Mouse (Mus musculus) right cerebral cortex, adult 2 months (tissue): Measurements from ENCODE around the gene Cp.
"Not testable (repeated sequence)": the region's sequence is repeated elsewhere in the genome, so short reads cannot be mapped to it uniquely, and the experiment has no call there.

Source experiments
- DNase-seq, 2 experiments: peaks; one replicate each; pipeline ENCODE4 v3.0.0; 2021 to 2022; ENCODE audit warnings: low spot score in 2 of 2

Gene Cp

DNA sequence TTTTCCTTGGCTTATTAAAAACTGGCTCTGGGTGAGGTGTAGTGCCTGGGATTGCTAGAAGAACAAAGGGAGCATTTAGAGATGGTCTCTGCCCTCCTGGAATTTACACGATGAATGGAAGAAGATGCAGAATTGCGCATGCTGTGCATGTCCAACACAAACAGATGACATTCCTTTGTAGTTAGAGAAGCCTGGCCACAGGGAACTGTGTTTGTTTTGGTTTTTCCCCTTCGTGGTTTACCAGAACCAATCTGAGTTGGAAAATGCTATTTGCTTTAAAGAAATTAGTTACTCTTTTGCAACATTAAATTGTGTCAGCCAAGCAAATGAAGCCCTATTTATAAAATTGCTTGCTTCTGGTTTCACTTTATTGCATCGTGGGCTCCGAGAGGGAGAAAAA, at the start of gene Cp:
Gene Cp (plus strand): TSS at position 170 of the 400 bp plus-strand sequence.
- no peak for DNase-seq

DNA sequence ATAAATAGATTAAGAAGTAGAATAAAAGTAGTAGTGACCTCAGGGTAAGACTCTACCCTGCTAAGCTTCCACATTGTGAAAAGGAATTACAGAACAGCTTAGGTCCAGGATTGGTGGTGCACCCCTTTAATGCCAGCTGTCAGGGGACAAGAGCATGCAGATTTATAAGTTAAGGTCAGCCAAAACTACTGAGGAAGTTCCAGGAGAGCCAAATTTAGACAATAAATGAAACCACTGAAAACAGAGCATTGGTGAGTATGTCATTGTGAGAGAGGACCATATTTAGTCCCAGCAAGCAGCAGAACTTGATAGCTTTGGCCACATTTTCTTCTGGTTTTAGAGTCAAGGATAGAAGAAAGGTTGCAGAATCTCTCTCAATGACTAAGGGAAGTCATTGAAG, 8.3 kb upstream of the Cp start:
- DNase-seq = no peak

DNA sequence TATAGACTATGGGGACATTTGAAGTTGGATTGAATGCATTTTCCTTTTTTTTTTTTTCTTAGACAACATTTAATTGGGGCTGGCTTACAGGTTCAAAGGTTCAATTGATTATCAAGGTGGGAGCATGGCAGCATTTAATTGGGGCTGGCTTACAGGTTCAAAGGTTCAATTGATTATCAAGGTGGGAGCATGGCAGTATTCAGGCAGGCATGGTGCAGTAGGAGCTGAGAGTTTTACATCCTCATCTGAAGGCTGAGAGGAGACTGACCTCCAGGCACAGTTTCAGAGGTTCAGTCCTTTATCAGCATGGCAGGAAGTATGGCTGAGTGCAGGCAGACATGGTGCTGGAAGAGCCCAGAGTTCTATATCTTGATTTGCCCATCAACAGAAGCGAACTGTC, 7.5 kb upstream of the Cp start:
- DNase-seq = not testable (repeated sequence)

GRCm38 (mm10) chr3:19953425-19953824, 3.4 kb upstream of the Cp start:
- DNase-seq = no peak

DNA sequence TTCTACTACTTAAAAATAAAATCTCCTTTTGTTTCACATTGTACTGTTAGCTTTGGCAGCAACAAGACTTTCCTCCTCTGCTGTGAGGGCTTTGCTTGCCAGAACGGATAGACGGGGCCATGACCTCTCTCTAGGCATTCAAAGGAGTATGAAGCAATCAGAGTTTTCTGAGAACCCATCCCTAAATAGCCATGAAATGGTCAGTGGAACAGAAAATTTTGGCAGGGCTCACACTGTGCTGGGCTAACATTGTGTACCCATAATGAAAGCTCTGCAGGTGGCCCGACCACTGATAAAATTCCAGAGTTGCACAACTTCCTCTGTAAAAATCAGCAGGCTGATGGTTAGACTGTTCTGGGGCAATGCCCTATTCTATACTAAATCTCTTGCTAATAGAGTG, 3.0 kb upstream of the Cp start:
- DNase-seq = peak in 1 of 2 experiments; percentile 9

DNA sequence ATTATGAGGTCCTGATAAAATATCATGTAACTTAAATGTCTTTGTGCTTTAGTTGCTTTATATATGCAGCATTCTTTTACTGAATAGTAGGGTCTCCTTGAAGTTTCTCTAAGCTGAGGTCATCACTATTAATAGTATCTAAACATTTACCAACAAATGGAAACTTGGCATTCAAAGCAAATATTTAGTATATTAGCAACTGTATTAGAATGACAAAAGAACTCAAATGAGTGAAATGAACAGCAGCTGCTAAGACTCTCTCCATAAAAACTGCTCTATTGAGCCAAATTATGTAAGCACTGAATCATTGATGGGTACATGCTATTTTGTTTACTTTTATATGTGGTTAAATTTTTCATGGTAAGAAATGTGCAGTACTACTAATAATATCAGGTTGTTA, 1.2 kb downstream of the Cp start:
- DNase-seq = no peak

- DNase-seq = no peak
Observed at GRCm38 (mm10) chr3:19958983-19959382, 2.1 kb downstream of the Cp start.

DNA sequence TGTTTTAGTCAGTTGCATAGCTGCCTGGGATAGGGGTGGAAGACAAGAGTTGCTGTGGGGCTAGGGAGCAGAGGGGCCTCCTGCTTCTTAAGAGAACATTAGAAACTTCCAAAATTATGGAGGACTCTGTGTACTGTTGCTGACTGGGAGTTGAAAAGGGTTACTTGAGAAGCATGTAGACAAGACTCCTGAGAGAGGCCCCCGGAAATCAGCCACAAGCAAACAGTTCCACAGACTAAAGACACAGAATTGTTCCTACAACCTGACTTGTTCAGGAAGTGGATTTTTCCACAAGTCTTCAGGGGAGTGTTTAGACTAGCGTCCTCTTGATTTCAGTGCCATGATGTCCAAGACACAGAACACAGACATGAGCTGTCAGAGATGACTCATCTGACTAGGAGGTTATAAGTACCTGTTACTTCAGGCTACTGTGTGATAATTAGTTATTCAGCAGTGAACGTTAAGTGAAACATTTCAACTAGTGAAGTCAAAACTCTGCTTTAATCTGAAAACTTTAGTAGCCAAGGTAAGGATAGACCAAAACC, 3.8 kb downstream of the Cp start:
- no peak for DNase-seq

GRCm38 (mm10) chr3:19961341-19961740, 4.5 kb downstream of the Cp start:
- DNase-seq = no peak

GRCm38 (mm10) chr3:19962769-19963513, 6.1 kb downstream of the Cp start:
- DNase-seq = no peak

GRCm38 (mm10) chr3:19964625-19965188, 7.9 kb downstream of the Cp start:
- no peak for DNase-seq

DNA sequence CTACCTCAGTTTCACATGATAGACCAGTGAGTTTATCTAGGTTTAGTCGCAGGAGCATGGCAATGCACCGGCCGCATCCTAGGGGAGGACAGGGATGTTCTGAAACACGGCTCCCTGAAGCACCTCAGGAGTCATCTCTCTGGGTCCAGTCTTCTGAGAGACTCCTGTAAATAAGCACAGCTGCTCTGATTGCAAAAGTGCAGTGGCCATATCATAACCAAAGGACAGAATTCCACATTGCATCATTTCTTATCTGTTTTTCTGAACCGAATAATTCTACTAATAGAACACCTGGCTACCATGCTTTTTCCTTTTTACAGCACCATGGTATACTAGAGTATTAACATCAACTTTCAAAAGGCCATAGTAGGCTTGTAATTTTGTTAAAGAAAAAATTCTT, 8.4 kb downstream of the Cp start:
- no peak for DNase-seq

- DNase-seq = no peak
Observed at GRCm38 (mm10) chr3:19966072-19966471, 9.2 kb downstream of the Cp start.

GRCm38 (mm10) chr3:19978474-19978873, 21.6 kb downstream of the Cp start:
- DNase-seq = no peak

DNA sequence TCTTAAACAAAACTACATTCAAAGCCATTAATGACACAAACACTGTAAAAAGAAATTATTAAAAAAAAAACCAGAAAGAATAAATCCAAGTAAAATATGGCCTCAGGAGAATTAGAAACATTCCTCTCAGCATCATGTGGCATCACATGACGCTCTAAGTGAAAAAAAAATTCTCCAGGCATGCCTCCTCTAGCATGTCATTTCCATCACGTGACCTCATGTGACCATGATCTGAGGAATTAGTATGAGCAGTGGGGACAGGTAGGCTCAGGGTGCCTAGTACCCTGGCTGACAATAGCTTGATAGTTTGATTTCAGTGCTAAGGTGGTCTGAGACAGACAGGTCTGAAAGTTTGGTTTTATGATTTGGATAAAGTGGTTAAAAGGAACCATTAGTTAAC, 24.3 kb downstream of the Cp start:
- no peak for DNase-seq

DNA sequence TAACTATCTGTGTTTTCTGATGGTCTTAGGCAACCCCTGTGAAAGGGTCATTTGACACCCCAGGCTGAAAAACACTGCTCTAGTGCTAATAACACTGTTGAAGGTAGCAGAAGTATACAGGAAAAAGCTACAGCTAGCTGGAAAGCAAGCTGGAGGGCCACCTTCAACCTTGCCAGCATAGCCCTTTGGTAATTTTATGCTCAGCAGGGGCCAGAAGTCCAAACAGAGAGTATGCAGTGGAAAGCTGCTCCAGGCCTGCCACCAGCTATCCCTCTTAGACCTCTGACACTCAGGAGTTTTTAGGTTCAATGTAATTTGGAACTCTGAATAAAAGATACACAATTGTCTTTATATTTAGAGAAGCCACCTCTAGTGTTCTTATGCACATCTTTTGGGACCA, 26.0 kb downstream of the Cp start:
- no peak for DNase-seq

- DNase-seq = no peak
Observed at GRCm38 (mm10) chr3:19986123-19986522, 29.3 kb downstream of the Cp start.

- no peak for DNase-seq
Observed at GRCm38 (mm10) chr3:19990031-19990430, 33.2 kb downstream of the Cp start.

DNA sequence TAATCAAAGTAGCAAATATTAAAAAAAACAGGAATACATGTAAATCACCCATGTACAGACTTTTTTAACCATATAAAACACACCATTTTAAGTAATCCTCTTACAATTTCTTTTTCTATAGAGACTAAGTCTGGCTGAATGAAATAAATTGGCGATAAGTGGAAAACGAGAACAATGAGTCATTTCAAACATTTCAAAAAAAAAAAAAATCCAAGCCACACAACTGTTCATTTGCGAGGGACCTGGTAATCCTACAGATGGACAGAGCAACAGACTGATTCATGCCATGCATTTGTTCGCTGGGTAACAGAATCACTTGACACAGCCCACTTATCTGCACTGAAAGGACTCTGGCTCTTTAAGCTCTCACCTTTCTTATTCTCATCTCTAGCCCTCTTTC, 35.5 kb downstream of the Cp start:
- DNase-seq = no peak

GRCm38 (mm10) chr3:19999551-19999950, 42.7 kb downstream of the Cp start:
- peak; percentile 13 to 34 for DNase-seq

DNA sequence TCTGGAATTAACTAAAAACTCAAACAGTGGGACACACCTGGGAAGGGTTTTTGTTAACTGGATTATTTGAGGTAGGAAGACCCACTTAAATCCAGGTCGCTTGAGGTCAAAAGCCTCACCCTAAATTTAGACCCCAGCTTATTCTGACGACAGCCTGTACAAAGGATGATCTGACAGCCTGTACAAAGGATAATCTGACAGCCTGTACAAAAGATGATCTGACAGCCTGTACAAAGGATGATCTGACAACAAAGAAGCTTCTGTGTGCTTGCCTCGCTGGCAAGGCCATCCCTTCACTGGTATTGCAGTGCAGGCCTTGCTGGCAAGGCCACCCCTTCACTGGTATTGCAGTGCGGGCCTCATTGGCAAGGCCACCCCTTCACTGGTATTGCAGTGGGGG, 44.0 kb downstream of the Cp start:
- no peak for DNase-seq

- peak; percentile 15 to 18 for DNase-seq
Observed at GRCm38 (mm10) chr3:20002786-20003185, 45.9 kb downstream of the Cp start.

DNA sequence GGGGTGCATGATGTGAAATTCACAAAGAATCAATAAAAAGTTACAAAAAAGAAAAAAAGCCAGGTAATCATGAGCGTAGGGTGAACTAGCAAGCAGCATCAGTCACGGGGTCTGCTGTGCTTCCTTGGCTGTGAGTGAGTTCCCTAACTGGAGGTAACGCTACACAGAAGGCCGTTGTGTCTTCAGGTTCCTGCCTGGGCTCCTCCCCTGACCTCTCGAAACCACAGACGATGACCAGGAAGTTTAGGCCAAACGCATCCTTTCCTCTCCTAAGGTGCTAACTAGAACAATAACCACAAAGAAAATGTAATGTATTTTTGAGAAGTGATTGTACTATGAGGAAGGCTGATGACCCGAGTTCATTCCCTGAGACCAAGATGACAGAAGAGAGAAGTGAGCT, 47.6 kb downstream of the Cp start:
- no peak for DNase-seq
